Mouse (Mus musculus) right cerebral cortex, adult 18-20 months (tissue): ENCODE data around the gene 9030624G23Rik.
"Not testable (repeated sequence)": the region's sequence is repeated elsewhere in the genome, so short reads cannot be mapped to it uniquely, and the experiment has no call there.

Source experiments
- DNase-seq: peaks from one replicate; pipeline ENCODE4 v3.0.0; 2022; ENCODE audit warnings: mixed read lengths

9030624G23Rik gene

GRCm38 (mm10) chr12:24097108-24097520 lies at the start of gene 9030624G23Rik:
Gene 9030624G23Rik (minus strand): TSS chr12:24097246.
- peak; percentile 28 for DNase-seq

- not testable (repeated sequence) for DNase-seq
Measured at GRCm38 (mm10) chr12:24083096-24083495, 13.9 kb downstream of the 9030624G23Rik start.
